Comparison of ENCODE assay signal across 10 mouse cellular contexts in the genomic region with DNA sequence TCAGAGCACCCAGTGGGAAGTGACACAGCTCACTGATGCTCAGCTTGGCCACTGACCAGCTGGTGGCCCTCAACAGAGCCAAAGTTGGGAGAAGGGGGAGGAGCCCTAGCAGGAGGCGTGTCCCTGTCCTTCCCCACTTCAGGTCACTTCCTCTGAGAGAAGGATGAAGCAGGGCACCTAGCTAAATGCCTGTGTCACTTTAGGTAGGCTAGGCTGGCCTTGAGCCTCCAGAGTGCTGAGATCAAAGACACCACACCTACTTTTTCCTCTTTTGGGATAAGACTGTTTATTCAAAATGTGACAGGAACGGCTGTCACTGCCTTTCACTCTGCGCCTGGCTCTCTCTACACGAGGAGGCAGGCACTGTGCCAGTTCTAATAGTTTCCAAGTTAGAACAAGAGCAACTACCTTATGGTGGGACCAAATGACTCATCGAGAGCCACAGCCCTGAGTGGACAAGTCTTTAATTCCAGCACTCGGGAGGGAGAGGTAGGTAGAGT. TPM values are rescaled to one million over a fixed set of nuclear protein-coding genes. Genes with fewer than 3 reads are reported as not detected.
DNase-seq lines count a peak whose midpoint lies in the region; ATAC-seq lines count a peak whose summit lies in the region.
"Had no signal": no experiment of that assay in that cellular context is flagged by ENCODE, and none has a peak within 500 bp of the region (broad histone marks: within the 10 kb centered on the region; RNA-seq: fewer than 3 reads in every experiment).

No protein-coding gene starts in this region.

- H3K36me3 ChIP-seq in embryonic facial prominence, embryonic 15.5 days, result peaks cover 50% of the 10 kb centered on the region
- peaks cover 78% of the 10 kb centered on the region for H3K36me3 ChIP-seq in midbrain, embryonic 10.5 days
- H3K36me3 ChIP-seq in hindbrain, embryonic 11.5 days (ENCODE audit: control insufficient read depth, insufficient read depth, low read length), result peaks cover 14% of the 10 kb centered on the region

- H3K4me2 ChIP-seq in embryonic facial prominence, embryonic 15.5 days (replicated peaks), result no peak overlapping the region
- H3K4me2 ChIP-seq in hindbrain, embryonic 11.5 days (replicated peaks; ENCODE audit: low read depth, low read length), result no peak overlapping the region
- H3K4me2 ChIP-seq: hindbrain, embryonic 15.5 days had no signal

- H3K4me3 ChIP-seq in embryonic facial prominence, embryonic 15.5 days (replicated peaks), result no peak overlapping the region
- H3K4me3 ChIP-seq in midbrain, embryonic 10.5 days, result no peak overlapping the region
- H3K4me3 ChIP-seq in hindbrain, embryonic 11.5 days (ENCODE audit: low read depth, low read length), result no peak overlapping the region
- H3K4me3 ChIP-seq: hindbrain, embryonic 15.5 days had no signal

- H3K9ac ChIP-seq in embryonic facial prominence, embryonic 15.5 days, result no peak overlapping the region
- H3K9ac ChIP-seq in hindbrain, embryonic 11.5 days (ENCODE audit: low read depth, low read length), result no peak overlapping the region
- H3K9ac ChIP-seq: hindbrain, embryonic 15.5 days had no signal

- no peak for ATAC-seq in embryonic facial prominence, embryonic 15.5 days (ENCODE audit: insufficient number of reproducible peaks, low FRiP score, low TSS enrichment, low read depth)
- ATAC-seq in hindbrain, embryonic 11.5 days (ENCODE audit: low FRiP score), result no peak

- peaks cover 21% of the 10 kb centered on the region; the same call in 1 of the 2 replicates for H3K4me1 ChIP-seq in embryonic facial prominence, embryonic 15.5 days
- H3K4me1 ChIP-seq in midbrain, embryonic 10.5 days, result no peaks in the 10 kb centered on the region
- H3K4me1 ChIP-seq in hindbrain, embryonic 11.5 days (replicated peaks; ENCODE audit: control insufficient read depth, insufficient read depth, low read length), result no peaks in the 10 kb centered on the region
- H3K4me1 ChIP-seq: hindbrain, embryonic 15.5 days had no signal

- H3K27ac ChIP-seq in embryonic facial prominence, embryonic 15.5 days (replicated peaks), result peak overlapping the region; percentile 76
- H3K27ac ChIP-seq in midbrain, embryonic 10.5 days (replicated peaks), result no peak overlapping the region
- no peak overlapping the region for H3K27ac ChIP-seq in hindbrain, embryonic 11.5 days (ENCODE audit: low read depth, low read length)
- H3K27ac ChIP-seq: hindbrain, embryonic 15.5 days had no signal

- WGBS in embryonic facial prominence, embryonic 15.5 days, result 59% methylated on average over 6 of the region's 6 CpGs
- WGBS in midbrain, embryonic 10.5 days, result 92% methylated on average over 6 of the region's 6 CpGs
- WGBS in hindbrain, embryonic 11.5 days, result 89% methylated on average over 6 of the region's 6 CpGs

- H3K9me3 ChIP-seq in embryonic facial prominence, embryonic 15.5 days (replicated peaks), result no peaks in the 10 kb centered on the region
- H3K9me3 ChIP-seq in midbrain, embryonic 10.5 days (replicated peaks), result no peaks in the 10 kb centered on the region
- no peaks in the 10 kb centered on the region for H3K9me3 ChIP-seq in hindbrain, embryonic 11.5 days (ENCODE audit: control insufficient read depth, low read length)
- H3K9me3 ChIP-seq: G1E; hindbrain, embryonic 15.5 days had no signal

- H3K27me3 ChIP-seq in embryonic facial prominence, embryonic 15.5 days, result no peaks in the 10 kb centered on the region
- H3K27me3 ChIP-seq in midbrain, embryonic 10.5 days (ENCODE audit: low read depth, poor library complexity, severe bottlenecking), result no peaks in the 10 kb centered on the region
- no peaks in the 10 kb centered on the region for H3K27me3 ChIP-seq in hindbrain, embryonic 11.5 days (ENCODE audit: control insufficient read depth, insufficient read depth, low read length)
- H3K27me3 ChIP-seq: hindbrain, embryonic 15.5 days had no signal

- peak; percentile 67 for DNase-seq in gastrocnemius, adult 18-20 months (ENCODE audit: low spot score)
- DNase-seq in gastrocnemius, postnatal 25 days, result no peak
- peak; percentile 53 for DNase-seq in kidney, postnatal 10 days
- peak; percentile 85 for DNase-seq in lung, postnatal 25 days (ENCODE audit: low spot score)
- DNase-seq in midbrain, embryonic 10.5 days (ENCODE audit: low spot score), result no peak
- no peak for DNase-seq in thymus, adult 18-20 months
- no peak for DNase-seq in hindbrain, embryonic 11.5 days (ENCODE audit: low spot score)

RNA-seq across cellular contexts. Expression of a gene that starts 9.7 kb away (rescaled TPM):
- total RNA-seq in gastrocnemius, adult 18-20 months (2021), result 10 to 100 TPM; 29.6 to 46.1 TPM
- 10 to 100 TPM; 36.7 to 45.8 TPM for total RNA-seq in gastrocnemius, postnatal 25 days (2021)
- polyA plus RNA-seq in embryonic facial prominence, embryonic 15.5 days (2015; fragmentation: Nextera tagmentation; extraction: Ambion mirVana), result 321 and 328 TPM in 2 replicates
- 236 and 239 TPM in 2 replicates for polyA plus RNA-seq in midbrain, embryonic 10.5 days (2016; fragmentation: Nextera tagmentation; extraction: Ambion mirVana)
- 134 and 157 TPM in 2 replicates for polyA plus RNA-seq in hindbrain, embryonic 11.5 days (2014; fragmentation: Nextera tagmentation; extraction: Ambion mirVana)

RNA-seq across cellular contexts. Expression of a gene that starts 9.8 kb away (rescaled TPM):
- total RNA-seq in gastrocnemius, adult 18-20 months (2021), result 100 to 1,000 TPM; 128 TPM
- total RNA-seq in gastrocnemius, postnatal 25 days (2021), result 100 to 1,000 TPM; 116 to 137 TPM
- polyA plus RNA-seq in embryonic facial prominence, embryonic 15.5 days (2015; fragmentation: Nextera tagmentation; extraction: Ambion mirVana), result 403 and 405 TPM in 2 replicates
- polyA plus RNA-seq in midbrain, embryonic 10.5 days (2016; fragmentation: Nextera tagmentation; extraction: Ambion mirVana), result 402 and 429 TPM in 2 replicates
- polyA plus RNA-seq in hindbrain, embryonic 11.5 days (2014; fragmentation: Nextera tagmentation; extraction: Ambion mirVana), result 389 and 409 TPM in 2 replicates

RNA-seq across cellular contexts. Expression of a gene that starts 10.0 kb away (rescaled TPM):
- total RNA-seq in gastrocnemius, adult 18-20 months (2021), result under 1 TPM; 0.24 to 0.59 TPM
- under 1 TPM; 0.29 to 0.36 TPM for total RNA-seq in gastrocnemius, postnatal 25 days (2021)
- 7.5 and 7.7 TPM in 2 replicates for polyA plus RNA-seq in embryonic facial prominence, embryonic 15.5 days (2015; fragmentation: Nextera tagmentation; extraction: Ambion mirVana)
- polyA plus RNA-seq in midbrain, embryonic 10.5 days (2016; fragmentation: Nextera tagmentation; extraction: Ambion mirVana), result 7.9 and 11.4 TPM in 2 replicates
- polyA plus RNA-seq in hindbrain, embryonic 11.5 days (2014; fragmentation: Nextera tagmentation; extraction: Ambion mirVana), result 4.3 and 5.0 TPM in 2 replicates

Comparison
In these comparisons a context has a peak if more than half of its experiments do, and no peak if none do; other contexts are left out.
1. DNase-seq: peak in gastrocnemius, adult 18-20 months (single experiment), kidney, postnatal 10 days (single experiment) and lung, postnatal 25 days (single experiment); none in gastrocnemius, postnatal 25 days (single experiment), midbrain, embryonic 10.5 days (single experiment), thymus, adult 18-20 months (0 of 2) and hindbrain, embryonic 11.5 days (single experiment).